Mouse (Mus musculus): ENCODE measurements around the gene Nmbr.

DNA sequence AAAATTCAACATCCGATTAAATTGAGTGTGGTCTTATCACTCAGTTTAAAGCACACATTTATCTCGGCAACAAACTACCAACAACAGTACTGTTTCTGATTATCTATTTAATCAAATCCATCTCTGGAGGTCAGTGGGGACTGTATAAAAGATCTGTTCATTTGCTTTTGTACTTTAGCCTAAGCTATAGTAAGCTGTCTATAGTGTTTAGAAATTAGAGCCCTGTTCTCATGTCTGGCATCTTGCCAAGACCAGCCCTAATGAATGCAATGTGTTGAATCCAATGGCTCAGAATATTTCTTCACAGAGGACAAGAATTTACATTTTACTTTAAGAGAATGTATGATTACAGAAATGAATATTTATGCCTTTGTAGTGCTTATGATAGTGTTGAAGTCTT lies 69.1 kb downstream of the Nmbr start:
- TF ChIP-seq CTCF (IDR thresholded peaks at IDR 0.05; ENCODE audit: low read depth) = no peak
- TF ChIP-seq EP300 (optimal IDR thresholded peaks at IDR 0.05) = no peak

All from stomach, postnatal 0 days (tissue).